Mouse (Mus musculus) adrenal gland, postnatal 14 days (tissue): ENCODE measurements at regions not wholly inside any gene's neighbourhood (a gene's known extent, or its start where the extent isn't known, plus 50 kb on each side); places are given as distances from the start of the nearest gene placed in this dataset.

ENCODE experiments used
- DNase-seq: peaks from one replicate; pipeline ENCODE4 v3.0.0; 2021; ENCODE audit warnings: mixed read lengths

DNA sequence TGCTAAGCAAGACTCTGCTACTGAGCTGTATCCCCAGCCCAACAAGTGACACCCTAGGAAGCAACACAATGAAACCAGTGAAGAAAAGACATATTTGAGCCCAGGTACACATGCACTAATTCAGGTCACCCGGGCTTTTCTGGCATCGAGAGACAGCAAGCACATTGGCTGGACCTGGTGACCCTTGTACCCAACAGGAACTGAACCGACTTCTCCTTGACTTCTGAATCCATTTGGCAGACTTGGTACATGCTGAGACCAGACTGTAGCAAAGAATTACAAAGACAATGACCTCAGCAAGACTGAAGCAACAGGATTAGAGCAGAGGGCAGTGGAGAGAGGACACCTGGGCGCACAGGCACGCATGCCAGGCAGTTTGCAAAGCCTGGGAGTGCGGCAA is 79.1 kb downstream of the Sema4f start:
- peak; percentile 32 for DNase-seq

DNA sequence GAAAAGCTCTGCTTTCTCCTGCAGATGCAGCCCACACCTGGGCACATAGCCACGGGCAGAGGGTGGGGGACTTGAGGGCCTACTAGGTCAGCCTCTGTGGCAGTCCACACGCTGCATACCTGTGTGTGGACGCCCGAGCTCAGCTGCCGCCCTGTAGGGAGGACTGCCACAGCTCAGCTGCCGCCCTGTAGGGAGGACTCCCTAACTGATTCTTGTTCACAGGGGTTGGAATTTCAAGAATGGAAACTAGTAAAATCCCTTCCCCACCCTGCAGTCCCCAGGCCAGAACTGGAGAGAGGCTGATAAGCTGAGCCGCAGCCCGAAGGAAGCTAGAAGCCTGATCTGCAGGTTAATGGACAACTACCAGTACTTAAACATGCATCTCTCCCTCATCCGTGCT is 82.0 kb upstream of the Hk2 start:
- no peak for DNase-seq

DNA sequence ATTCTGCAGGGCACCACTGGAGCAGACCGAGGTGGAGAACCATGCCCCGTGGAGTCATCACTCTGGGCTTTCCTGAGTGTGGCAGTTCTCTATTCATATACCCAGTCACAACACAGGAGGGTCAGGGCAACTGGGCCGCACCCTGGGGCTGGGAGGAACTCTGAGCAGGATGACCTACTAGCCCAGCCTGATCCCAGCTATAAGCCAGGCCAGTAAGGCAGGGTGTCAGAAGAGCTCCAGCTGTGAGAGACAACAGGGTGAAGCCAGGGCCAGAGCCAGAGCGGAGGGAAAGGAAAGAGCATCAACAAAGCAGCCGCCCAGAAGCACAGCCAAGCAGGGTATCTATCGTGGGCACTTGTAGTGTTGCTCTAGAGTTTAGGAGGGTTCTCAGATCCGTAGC is 81.1 kb upstream of the Hk2 start:
- peak; percentile 18 for DNase-seq

DNA sequence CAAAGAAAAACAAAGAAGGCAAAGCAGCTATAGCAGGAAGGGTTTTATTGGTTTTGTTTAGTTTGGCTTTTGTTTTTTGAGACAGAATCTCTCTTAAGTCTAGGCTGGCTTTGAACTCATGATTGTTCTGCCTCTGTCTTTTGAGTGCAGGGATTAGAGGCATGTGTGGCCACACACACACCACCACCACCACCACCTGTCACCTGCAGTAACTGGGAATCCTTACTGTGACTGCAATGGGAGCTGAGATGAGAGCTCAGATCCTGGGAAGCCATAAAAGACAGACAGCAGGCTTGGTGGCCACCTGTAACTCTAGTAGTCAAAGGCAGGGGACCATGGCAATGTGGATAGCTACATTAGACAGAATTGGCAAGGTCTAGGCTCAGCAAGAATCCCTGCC is 80.5 kb upstream of the Hk2 start:
- DNase-seq: no peak

DNA sequence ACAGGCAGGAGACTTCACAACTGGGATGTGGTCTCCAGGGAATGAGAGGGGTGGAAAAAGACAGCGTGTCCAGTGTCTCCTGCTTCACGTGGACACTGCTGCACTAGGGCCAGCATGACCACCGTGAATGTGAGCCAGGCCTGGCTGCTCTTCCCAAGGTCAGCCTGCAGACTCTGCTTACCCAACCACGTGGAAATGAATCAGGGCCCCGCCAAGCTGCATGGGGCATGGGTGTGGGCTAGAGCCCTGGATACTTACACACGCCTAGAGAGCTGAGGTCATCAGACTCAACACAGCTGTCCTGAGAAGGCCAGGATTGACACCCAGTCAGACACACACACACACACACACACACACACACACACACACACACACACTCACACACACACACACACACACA is 80.1 kb upstream of the Hk2 start:
- peak; percentile 88 for DNase-seq

DNA sequence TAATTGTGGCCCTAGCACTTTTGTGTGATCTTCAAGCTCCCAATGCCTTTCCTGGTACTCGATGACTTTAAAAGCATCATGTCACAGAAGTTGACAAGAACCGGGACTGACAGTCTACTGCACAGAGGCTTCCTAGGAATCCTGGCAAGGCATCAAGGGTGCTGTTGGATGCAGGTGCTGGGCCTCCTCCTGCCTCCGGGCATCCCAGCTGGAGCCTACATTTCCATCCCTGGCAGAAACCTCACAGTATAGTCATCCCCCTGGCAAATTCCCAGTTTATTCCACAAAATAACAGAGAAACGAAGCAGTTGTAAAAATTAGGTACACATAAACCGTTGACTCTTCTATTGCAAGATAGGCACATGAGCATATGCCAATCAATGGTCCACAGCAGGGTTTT is 78.8 kb upstream of the Hk2 start:
- no peak for DNase-seq

DNA sequence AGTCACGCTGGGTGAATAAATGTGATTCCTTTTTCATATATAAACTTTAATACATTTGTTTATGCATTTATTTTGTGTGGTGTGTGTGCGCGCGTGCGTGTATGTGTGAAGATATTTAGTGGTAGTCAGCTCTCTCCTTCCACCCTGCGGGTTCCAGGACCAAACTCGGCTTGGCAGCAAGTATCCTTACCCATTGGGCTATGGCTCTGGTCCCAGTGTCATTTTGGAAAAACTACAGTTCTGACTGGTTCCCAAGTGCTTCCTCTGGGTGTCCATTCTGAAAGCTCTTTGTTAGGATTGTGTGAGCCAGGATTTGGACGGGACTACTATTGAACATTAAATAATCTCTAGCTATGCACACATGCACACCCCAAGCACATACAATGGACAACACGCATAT is 76.3 kb upstream of the Hk2 start:
- DNase-seq: no peak

DNA sequence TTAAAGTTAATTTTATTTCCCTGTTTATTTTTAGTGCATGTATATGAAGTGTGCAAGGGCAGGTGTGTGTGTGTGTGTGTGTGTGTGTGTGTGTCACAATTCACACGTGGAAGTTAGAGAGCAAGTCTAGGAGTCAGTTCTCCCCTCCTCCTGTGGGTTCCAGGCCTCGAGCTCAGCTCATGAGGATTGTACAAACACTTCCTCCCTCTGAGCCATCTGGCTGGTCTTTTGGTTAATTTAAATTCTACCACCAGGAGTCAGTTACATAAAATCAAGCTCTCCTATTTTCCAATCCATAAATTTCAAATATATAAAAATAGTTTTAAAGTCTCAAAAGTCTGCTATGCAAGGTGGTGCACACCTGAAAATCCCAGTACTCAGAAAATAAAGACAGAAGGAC is 73.3 kb upstream of the Hk2 start:
- no peak for DNase-seq

DNA sequence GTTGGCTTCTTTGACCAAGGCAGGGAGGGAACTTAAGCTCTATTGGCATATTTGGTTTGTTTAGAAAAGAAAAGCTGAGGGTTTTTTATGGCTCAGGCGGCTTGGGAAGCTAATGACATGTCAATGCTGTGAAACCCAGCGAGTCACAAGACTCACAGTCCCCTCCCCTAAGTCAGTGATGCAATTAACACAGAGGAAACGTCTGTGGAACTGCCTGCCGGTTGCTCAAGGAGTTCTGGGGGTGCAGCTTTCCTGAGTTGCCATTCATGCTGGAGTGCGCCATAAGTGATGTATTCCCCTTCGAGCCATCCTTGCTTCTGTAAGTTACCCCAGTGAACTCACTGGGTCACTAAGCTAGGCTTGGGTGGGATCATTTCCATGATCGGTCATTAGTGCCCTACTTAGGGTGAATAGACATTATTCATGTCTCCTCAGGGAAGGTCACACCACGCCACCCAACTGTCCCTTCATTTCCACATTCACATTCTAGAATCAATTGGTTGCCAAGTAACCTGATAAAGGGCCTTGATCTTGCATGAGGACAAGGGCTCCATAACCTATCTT is 72.4 kb upstream of the Hk2 start:
- DNase-seq: peak; percentile 37

DNA sequence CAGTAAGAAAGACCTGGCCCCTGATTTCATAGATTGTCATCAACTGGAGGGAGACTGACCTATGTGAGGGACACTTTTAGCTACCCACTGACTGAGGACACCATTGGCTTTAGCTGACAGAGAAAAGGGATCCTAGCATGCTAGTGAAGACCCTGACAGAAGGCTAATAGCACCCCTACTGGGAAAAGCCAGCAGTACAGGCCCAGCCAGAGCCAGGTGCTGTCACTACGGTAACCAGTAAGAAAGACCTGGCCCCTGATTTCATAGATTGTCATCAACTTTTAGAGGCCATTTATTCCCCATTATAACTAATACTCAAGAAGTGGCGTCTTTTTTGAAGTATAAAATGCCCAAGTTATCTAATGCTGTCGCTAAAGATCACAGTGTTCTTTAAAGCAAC is 70.2 kb upstream of the Hk2 start:
- no peak for DNase-seq

DNA sequence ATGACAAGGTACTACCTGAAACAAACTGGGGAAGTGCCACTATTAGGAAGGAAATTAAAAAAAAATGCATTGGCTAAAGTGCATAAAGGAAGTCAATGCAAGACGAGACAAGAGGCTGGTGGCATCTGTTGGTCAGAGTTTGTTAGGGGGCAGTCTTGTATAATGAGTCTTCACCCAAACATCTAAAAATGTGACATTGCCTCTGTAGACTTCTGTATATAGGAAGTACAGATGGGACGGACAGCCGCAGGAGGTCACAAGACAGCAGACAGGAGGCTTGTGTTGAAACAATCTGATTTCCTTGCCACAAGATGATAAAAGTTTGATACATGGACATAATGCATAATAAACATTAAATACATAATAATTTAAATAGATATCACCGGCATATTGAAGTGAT is 69.6 kb upstream of the Hk2 start:
- no peak for DNase-seq

DNA sequence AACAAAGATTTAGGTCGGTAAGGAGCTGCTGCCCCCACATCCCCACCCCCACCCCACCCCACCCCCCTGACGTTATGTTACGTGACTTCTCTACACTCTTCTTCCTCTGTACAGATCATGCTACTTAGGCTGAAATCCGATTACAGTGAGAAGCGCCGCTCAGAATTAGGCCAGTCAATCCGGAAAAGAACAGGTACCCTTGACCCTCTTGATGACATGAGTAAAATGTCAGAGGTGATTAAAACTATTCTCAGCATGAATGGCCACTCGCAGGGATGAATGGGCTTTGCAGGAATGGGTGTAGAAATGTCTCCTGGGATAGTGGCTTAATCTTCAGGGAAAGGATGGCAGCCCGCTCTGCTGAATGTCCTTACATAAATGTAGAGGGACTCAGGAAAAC is 63.0 kb upstream of the Hk2 start:
- no peak for DNase-seq

DNA sequence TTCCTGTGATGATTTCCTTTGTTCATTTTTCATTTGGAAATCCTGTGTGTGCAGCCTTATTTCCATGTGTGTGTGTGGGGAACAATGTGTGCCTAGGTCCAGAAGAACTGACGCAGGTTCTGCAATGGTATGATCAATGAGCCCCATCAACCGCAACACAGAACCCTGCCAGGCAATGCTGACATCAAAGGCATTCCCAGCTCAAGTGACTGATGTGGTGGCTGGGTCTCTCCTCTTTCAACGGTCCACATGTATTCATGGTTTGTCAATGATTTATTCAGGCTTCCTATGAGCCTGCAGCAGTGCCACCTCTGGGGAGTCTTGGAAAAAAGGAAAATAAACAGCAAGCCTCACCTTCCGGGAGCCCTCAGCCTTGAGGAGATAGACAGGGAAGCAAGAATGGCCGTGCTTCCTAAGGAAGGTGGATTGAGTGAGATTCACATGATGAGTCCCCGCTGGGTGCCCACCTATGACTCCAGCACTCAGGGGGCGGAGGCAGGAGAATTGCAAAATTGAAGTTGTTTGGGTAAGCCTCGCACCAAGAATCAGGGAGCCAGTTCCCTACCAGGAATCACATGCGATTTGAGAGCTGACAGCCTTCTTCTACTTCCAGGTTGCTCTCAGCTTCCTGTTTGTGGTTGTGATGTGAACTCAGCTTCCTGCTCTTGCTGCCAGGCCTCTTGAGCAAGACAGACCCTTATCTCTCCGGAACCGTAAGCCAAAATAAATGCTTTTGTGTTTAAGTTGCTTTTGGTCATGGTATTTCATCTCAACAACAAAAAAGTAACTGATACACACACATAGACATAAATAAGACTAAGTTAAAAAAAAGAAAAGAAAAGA is 61.2 kb upstream of the Hk2 start:
- no peak for DNase-seq

DNA sequence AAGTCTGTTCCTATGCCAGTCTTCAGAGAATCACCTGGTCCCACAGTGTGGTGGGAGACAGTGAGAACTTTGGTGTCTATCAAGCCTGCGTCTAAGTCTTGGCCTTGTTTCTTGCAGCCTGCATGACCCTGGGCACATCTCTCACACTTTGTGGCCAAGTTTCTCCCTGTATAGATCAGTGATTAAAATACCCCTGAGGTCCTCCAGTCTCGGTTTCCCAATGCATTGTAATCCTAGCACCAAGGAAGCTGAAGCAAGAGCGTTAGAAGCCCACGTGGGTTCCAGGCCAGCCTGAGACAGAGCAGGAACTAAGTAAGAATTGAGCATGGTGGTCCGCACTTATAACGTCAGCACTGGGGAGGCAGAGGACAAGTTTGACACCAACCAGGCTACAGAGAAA is 59.6 kb upstream of the Hk2 start:
- DNase-seq: no peak

DNA sequence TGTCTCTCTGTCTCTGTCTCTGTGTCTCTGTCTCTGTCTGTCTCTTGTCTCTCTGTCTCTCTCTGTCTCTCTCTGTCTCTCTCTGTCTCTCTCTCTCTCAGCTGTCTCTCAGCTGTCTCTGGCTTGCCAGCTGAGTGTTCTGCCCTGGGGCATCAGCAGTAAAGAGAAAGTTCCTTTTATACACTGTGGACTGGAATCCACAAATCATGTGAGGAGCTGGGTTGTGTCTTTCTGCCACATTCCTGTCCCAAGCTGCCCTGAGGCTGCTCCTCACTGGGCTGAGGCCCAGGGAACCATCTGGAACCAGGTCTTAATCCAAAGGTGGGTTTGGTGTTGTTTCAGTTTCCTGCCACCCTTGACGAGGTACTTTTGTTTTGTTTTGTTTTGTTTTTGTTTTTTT is 57.0 kb upstream of the Hk2 start:
- no peak for DNase-seq

DNA sequence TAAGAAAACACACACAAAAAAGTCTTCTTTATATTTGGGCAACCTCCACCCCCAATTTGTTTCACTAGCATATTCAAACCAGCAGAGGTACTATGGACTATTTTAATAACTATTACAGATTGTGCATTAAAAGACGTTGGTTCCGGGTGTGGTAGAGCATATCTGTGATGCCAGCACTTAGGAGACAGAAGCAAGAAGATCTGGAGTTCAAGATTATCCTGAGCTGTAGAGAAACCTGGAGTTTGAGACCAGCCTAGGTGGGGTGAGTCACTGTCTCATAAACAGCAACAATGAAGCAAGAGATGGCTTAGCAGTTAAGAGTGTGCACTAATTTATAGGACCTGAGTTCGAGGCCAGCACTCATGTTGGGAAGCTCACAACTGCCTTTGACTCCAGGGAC is 50.4 kb upstream of the Hk2 start:
- DNase-seq: no peak

DNA sequence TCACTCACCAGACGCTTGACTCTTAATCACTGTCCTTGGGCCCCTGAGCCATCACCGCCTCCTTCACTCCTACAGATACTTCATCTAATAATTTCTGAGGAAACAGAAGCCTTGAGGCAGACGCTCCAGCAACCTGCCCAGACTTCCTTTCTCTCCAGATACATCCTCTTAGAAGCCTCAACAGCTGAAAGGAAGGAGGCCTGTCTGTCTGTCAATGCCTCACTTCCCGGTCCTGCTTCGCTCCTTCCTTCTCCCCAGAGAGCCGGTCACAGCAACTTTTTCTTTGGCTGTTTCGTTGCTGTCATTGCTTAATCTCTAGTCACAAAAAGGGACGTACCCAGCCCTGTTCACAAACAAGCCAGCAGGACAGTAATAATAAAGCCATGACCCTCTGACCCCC is 50.0 kb upstream of the Hk2 start:
- no peak for DNase-seq
